Mouse (Mus musculus): Measurements from ENCODE around the gene Supv3l1. TPM values are rescaled to one million over a fixed set of nuclear protein-coding genes. Genes with fewer than 3 reads are reported as not detected.

Supv3l1 gene
- polyA plus RNA-seq, 1 experiment from 2014 or later: 29.9 TPM

DNA sequence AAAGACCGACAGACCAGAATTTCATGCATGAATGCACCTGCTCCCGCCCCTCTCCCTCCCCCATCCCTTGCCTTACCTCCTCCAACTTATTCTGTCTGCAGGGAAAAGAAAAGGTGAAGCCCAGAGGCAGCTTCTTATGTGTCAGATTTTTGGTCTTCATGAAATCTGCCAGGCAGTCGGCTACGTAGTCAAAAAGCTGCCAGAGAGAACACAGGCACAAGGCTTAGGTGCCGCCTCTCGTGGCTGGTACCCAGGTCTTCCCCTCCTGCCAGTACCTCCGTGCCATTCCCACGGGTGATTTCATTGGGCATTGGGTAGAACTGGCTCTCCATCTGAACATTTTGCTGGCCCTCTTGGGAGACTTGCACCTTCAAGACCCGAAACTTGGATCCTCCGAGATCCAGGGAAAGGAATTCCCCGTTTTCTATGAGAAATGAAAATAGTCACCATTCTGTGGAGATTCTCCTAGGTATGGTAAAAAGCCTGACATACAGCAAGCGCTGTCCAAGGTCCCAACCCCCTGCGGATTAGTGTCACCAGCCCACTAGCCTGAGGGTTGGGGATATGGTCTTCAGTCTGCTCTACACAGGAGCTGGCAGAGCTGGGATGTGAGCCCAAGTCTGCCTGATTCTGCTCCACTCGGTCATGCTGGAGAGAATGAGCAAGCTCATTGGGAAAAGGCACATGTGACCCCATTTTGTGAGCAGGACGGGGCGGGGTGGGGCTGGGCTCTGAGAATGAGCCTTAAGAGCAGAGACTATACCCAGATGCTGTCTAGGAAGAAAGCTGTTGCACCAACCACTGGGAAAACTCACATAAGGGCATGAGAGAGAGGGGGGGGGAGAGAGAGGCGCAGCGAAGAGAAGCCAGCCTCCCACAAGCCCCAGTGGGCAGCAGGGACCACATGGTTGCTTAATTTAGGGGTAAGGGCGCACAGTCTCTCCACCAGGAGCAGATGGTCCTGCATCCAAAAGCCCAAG, 37.8 kb downstream of the Supv3l1 start:
- Histone ChIP-seq H3K4me2 (no peak overlapping the region), H3K9ac (no peak overlapping the region), H3K27ac (no peak overlapping the region), H3K9me3 (replicated peaks) (no peaks in the 10 kb centered on the region), H3K4me1 (peaks cover 29% of the 10 kb centered on the region), H3K27me3 (0 out of 2 replicates have a peak, but pooled peaks cover 5% of the 10 kb centered on the region), H3K4me3 (replicated peaks) (no peak overlapping the region), H3K36me3 (no peaks in the 10 kb centered on the region)
- WGBS: 67% methylated on average over 19 of the region's 19 CpGs
- ATAC-seq (replicated peaks; ENCODE audit: low FRiP score): no peak

DNA sequence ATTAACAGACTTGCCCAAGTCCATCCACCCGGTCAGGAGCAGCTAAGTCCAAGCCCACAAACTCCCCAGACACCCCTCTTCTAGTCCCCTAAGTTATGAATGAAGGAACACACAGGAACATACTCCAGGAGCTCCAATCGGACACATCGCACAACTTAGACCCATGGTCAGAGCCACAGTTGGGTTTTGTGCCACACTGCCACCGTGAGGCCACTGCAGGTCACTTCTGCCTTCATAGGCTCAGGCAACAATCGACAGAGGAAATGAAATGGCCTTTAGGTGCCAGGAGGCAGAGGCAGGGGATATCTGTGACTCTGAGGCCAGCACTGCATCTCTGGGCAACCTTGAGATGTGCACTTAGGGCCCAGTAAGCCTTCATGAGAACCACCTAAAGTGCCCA, 38.6 kb downstream of the Supv3l1 start:
- Histone ChIP-seq H3K27me3 (peaks cover 9% of the 10 kb centered on the region; the same call in 1 of the 2 replicates), H3K4me2 (no peak overlapping the region), H3K4me3 (replicated peaks) (no peak overlapping the region), H3K9ac (no peak overlapping the region), H3K4me1 (peaks cover 29% of the 10 kb centered on the region), H3K9me3 (replicated peaks) (no peaks in the 10 kb centered on the region), H3K27ac (no peak overlapping the region), H3K36me3 (no peaks in the 10 kb centered on the region)
- WGBS: 12% methylated on average over 5 of the region's 5 CpGs
- no peak; the same call in 1 of the 2 replicates for ATAC-seq (replicated peaks; ENCODE audit: low FRiP score)

DNA sequence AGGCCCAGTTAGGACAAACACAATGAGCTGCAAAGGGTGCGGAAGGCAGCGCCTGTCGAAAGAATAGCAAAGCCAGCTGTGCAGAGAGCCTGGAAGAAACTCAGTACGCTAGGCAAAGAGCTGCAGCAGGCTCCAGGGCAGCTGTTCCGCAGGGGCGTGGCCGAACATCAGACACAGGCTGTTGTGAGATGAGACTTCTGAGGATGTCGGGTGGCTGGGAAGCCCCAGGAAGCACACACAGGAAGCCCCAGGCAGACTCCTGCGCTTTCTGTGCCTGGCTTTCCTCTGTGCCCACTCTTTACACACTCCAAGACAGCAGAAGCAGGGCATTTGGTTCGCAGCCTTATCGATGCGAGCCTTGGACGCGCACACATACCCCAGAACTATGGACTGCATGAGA, 44.6 kb downstream of the Supv3l1 start:
- peak overlapping the region; percentile 7; the same call in 1 of the 2 replicates for H3K4me3 ChIP-seq (replicated peaks)
- H3K4me1 ChIP-seq: peaks cover 6% of the 10 kb centered on the region; the same call in 1 of the 2 replicates
- 33% methylated on average over 14 of the region's 14 CpGs for WGBS
- H3K4me2 ChIP-seq: peak overlapping the region; percentile 49
- H3K9me3 ChIP-seq (replicated peaks): no peaks in the 10 kb centered on the region
- H3K27me3 ChIP-seq: peaks cover 17% of the 10 kb centered on the region
- no peak overlapping the region for H3K9ac ChIP-seq
- H3K36me3 ChIP-seq: no peaks in the 10 kb centered on the region
- H3K27ac ChIP-seq: no peak overlapping the region
- 0 out of 2 replicates have a peak, but pooled peaks have one; percentile 36 for ATAC-seq (replicated peaks; ENCODE audit: low FRiP score)

DNA sequence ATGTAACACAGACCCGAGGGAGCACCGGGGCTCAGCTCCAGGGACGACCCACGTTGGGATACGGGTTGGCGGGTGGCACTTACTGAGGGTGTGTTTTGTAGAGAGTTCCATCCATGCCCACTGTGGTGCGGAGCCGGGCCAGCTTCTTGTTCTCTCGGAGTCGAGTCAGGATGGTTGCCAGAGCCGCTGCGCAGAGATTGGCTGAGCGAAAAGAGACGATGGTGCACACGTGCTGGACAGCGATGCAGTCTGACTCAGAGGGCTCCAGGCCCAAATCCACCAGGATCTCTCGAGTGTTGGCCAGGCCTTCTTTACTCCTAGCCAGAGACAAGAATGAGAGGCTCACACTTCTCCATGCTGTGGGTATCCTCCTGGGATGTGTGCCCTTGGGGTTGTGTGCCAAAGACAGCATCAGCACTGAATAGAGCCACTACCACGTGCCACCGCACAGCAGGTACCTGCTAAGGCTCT, 47.9 kb downstream of the Supv3l1 start:
- no peak overlapping the region for H3K27ac ChIP-seq
- H3K9me3 ChIP-seq (replicated peaks): no peaks in the 10 kb centered on the region
- H3K4me1 ChIP-seq: peaks cover 6% of the 10 kb centered on the region; the same call in 1 of the 2 replicates
- no peak overlapping the region for H3K9ac ChIP-seq
- no peak overlapping the region for H3K4me2 ChIP-seq
- WGBS: 71% methylated on average over 19 of the region's 19 CpGs
- no peaks in the 10 kb centered on the region for H3K36me3 ChIP-seq
- no peak overlapping the region for H3K4me3 ChIP-seq (replicated peaks)
- peaks cover 11% of the 10 kb centered on the region for H3K27me3 ChIP-seq
- ATAC-seq (replicated peaks; ENCODE audit: low FRiP score): no peak

DNA sequence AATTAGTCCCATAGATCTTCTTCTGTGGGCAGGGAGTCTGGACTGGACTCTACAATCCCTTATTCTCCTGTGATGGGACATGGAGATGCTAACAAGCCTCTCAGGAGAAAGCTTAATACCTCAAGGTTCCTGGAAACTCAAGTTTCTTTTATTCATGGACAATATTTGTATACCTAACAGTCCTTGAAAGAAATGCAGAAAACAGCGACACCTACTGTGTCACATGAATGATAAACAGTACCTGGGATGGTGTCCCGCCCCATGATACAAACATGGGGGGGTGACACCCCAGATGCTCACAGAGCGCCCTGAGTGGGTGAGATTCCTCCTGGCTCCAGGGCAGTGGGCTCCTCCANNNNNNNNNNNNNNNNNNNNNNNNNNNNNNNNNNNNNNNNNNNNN, 66.5 kb downstream of the Supv3l1 start:
- no peaks in the 10 kb centered on the region for H3K9me3 ChIP-seq (replicated peaks)

DNA sequence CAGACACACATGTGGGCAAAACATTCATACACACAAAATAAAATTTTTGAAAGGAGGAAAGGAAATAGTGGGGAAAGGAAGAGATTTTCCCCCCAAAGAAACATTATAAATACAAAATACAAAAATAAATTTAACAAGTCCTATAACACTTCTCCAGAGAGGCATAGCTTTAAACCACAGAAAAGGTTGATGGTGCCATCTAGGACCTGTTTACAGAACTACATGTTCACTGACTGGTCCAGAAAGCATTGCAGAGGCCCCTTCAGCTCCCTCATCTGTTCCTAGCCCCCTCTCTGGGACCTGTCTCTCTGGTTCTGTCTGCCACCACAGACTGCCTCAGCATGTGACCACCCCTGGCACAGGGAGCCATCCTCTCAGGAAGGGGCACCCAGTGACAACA, 68.6 kb downstream of the Supv3l1 start:
- Histone ChIP-seq H3K4me2 (no peak overlapping the region), H3K27ac (no peak overlapping the region)
- no peak for ATAC-seq (replicated peaks; ENCODE audit: low FRiP score)

More for the DNA sequence above, 66.5 kb downstream of the Supv3l1 start:
- Histone ChIP-seq H3K9ac (no peak overlapping the region), H3K4me3 (replicated peaks) (no peak overlapping the region), H3K27ac (no peak overlapping the region), H3K36me3 (no peaks in the 10 kb centered on the region), H3K4me2 (no peak overlapping the region), H3K4me1 (no peaks in the 10 kb centered on the region), H3K27me3 (no peaks in the 10 kb centered on the region)
- 77% methylated on average over 3 of the region's 3 CpGs for WGBS
- no peak for ATAC-seq (replicated peaks; ENCODE audit: low FRiP score)

DNA sequence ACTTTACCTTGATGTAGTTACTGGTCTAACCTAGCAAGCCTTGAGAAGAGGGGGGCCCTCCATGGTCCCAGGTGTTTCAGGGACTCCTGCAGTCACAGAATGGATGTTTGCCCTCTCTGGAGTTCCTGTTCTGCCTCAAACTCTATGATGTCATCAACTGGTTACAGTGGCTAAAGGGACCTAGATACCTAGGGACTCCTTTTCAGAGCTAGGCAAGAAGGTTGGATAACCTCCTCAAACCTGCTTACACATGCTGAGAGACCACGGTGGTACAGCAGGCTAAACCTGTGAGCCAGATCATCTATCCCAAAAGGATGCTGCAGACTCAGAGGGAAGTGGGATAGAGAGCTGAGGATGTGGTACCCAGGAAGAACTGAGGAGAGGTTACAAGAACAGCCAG, 69.7 kb downstream of the Supv3l1 start, which contains the start of gene Hk1:
Gene Hk1, minus strand, starts transcription at position 101 of the 400 bp plus-strand sequence.
- H3K36me3 ChIP-seq: no peaks in the 10 kb centered on the region
- no peak for ATAC-seq (replicated peaks; ENCODE audit: low FRiP score)
- H3K4me3 ChIP-seq (replicated peaks): no peak within 1 kb of the TSS
- 75% methylated on average over 1 of the region's 1 CpGs for WGBS
- H3K9me3 ChIP-seq (replicated peaks): no peaks in the 10 kb centered on the region
- no peaks in the 10 kb centered on the region for H3K27me3 ChIP-seq
- no peaks in the 10 kb centered on the region for H3K4me1 ChIP-seq
- no peak within 1 kb of the TSS for H3K4me2 ChIP-seq
- no peak within 1 kb of the TSS for H3K27ac ChIP-seq
- no peak within 1 kb of the TSS for H3K9ac ChIP-seq

More for the DNA sequence above, 68.6 kb downstream of the Supv3l1 start:
- no peaks in the 10 kb centered on the region for H3K4me1 ChIP-seq
- H3K9ac ChIP-seq: no peak overlapping the region
- H3K36me3 ChIP-seq: no peaks in the 10 kb centered on the region
- H3K9me3 ChIP-seq (replicated peaks): no peaks in the 10 kb centered on the region
- no peak overlapping the region for H3K4me3 ChIP-seq (replicated peaks)
- no peaks in the 10 kb centered on the region for H3K27me3 ChIP-seq

Other genes with a start within 250 kb of the Supv3l1 start
- gene Tspan15, start 218.5 kb downstream of the Supv3l1 start, polyA plus RNA-seq (2015; fragmentation: Nextera tagmentation; extraction: Ambion mirVana): 52.5 and 53.5 TPM in 2 replicates
- gene Tacr2, start 197.3 kb downstream of the Supv3l1 start, polyA plus RNA-seq (2015; fragmentation: Nextera tagmentation; extraction: Ambion mirVana): 0.06 TPM in 1 of 2 replicates, not detected in the other
- gene Hk1, start 69.8 kb downstream of the Supv3l1 start, polyA plus RNA-seq (2015; fragmentation: Nextera tagmentation; extraction: Ambion mirVana): 51.7 and 58.5 TPM in 2 replicates
- gene Hkdc1, start 27.2 kb downstream of the Supv3l1 start, polyA plus RNA-seq (2015; fragmentation: Nextera tagmentation; extraction: Ambion mirVana): 4.7 and 5.2 TPM in 2 replicates
- gene 4930507D05Rik, start 249 bp downstream of the Supv3l1 start, polyA plus RNA-seq (2015; fragmentation: Nextera tagmentation; extraction: Ambion mirVana): 0.71 and 0.72 TPM in 2 replicates
- 79.3 and 81.7 TPM in 2 replicates for gene Vps26a, start 37.1 kb upstream of the Supv3l1 start, polyA plus RNA-seq (2015; fragmentation: Nextera tagmentation; extraction: Ambion mirVana)
- gene Srgn, start 77.7 kb upstream of the Supv3l1 start, polyA plus RNA-seq (2015; fragmentation: Nextera tagmentation; extraction: Ambion mirVana): 8.6 and 9.9 TPM in 2 replicates
- 34.0 and 35.2 TPM in 2 replicates for gene Kif1bp, start 128.7 kb upstream of the Supv3l1 start, polyA plus RNA-seq (2015; fragmentation: Nextera tagmentation; extraction: Ambion mirVana)
- 24.2 and 24.6 TPM in 2 replicates for gene Ddx21, start 152.5 kb upstream of the Supv3l1 start, polyA plus RNA-seq (2015; fragmentation: Nextera tagmentation; extraction: Ambion mirVana)
- gene Ddx50, start 201.5 kb upstream of the Supv3l1 start, polyA plus RNA-seq (2015; fragmentation: Nextera tagmentation; extraction: Ambion mirVana): 122 and 126 TPM in 2 replicates

Measured in kidney, embryonic 15.5 days (tissue).